Comparison of ENCODE assay signal across 17 mouse cellular contexts in genomic region chr6:119500086-119500485, GRCm38 (mm10). TPM values are rescaled to one million over a fixed set of nuclear protein-coding genes. Genes with fewer than 3 reads are reported as not detected.
A peak's percentile ranks its signal among the peaks of the same experiment; 100 is the strongest.
DNase-seq lines count a peak whose midpoint lies in the region; ATAC-seq and TF ChIP-seq lines count a peak whose summit lies in the region.
"Had no signal": no experiment of that assay in that cellular context is flagged by ENCODE, and none has a peak within 500 bp of the region (broad histone marks: within the 10 kb centered on the region; RNA-seq: fewer than 3 reads in every experiment).

No protein-coding gene starts in this region.

- no peak overlapping the region for H3K27ac ChIP-seq in lung, embryonic 14.5 days (ENCODE audit: low read depth)
- H3K27ac ChIP-seq: heart, embryonic 15.5 days; hindbrain, embryonic 12.5 days had no signal

- H3K4me1 ChIP-seq in lung, embryonic 14.5 days (ENCODE audit: insufficient read depth), result 0 out of 2 replicates have a peak, but pooled peaks cover 3% of the 10 kb centered on the region
- H3K4me1 ChIP-seq in lung, adult 2 months (ENCODE audit: control insufficient read depth, insufficient read depth, low read length), result no peaks in the 10 kb centered on the region; the same call in 1 of the 2 replicates

- DNase-seq in lung, embryonic 14.5 days, result no peak
- no peak for DNase-seq in lung, adult 2 months
- peak; percentile 70 for DNase-seq in CD4-positive, CD25-positive, alpha-beta regulatory T cell, adult 2 months (ENCODE audit: low read depth, low spot score)
- DNase-seq in thymus, postnatal 14 days, result peak; percentile 64
- no peak for DNase-seq in cerebellum, postnatal 25 days
- no peak for DNase-seq in right cerebral cortex, adult 2 months (ENCODE audit: low spot score in 2 of 2)
- DNase-seq: cerebellum, postnatal 14 days; kidney, postnatal 14 days; layer of hippocampus, adult 9-11 months; liver; lung, adult 18-20 months; right cerebral cortex, postnatal 14 days had no signal

- H3K36me3 ChIP-seq in lung, embryonic 14.5 days (ENCODE audit: insufficient read depth), result no peaks in the 10 kb centered on the region
- H3K36me3 ChIP-seq: heart, embryonic 15.5 days; hindbrain, embryonic 12.5 days had no signal

- 53% methylated on average over 5 of the region's 5 CpGs for WGBS in lung, embryonic 14.5 days
- WGBS in lung, adult 2 months, result 45% methylated on average over 5 of the region's 5 CpGs

- no peak overlapping the region for H3K4me2 ChIP-seq in lung, embryonic 14.5 days
- H3K4me2 ChIP-seq: heart, embryonic 15.5 days; hindbrain, embryonic 12.5 days had no signal

- no peak overlapping the region for H3K9ac ChIP-seq in lung, embryonic 14.5 days
- H3K9ac ChIP-seq: heart, embryonic 15.5 days; hindbrain, embryonic 12.5 days had no signal

- ATAC-seq in lung, embryonic 14.5 days (ENCODE audit: insufficient read depth), result peak; percentile 22; the same call in 1 of the 2 replicates
- ATAC-seq in common myeloid progenitor, adult 5-6 weeks (replicated peaks; ENCODE audit: low read depth, poor library complexity, severe bottlenecking), result 0 out of 2 replicates have a peak, but pooled peaks have one; percentile 17
- ATAC-seq: intestine, postnatal 0 days had no signal

- H3K9me3 ChIP-seq in lung, embryonic 14.5 days (ENCODE audit: low read depth, low read length), result no peaks in the 10 kb centered on the region
- H3K9me3 ChIP-seq: heart, embryonic 15.5 days; hindbrain, embryonic 12.5 days had no signal

- no peak for TF ChIP-seq CTCF in lung, embryonic 14.5 days (IDR thresholded peaks at IDR 0.05; ENCODE audit: low read depth)
- TF ChIP-seq CTCF in lung, adult 2 months (IDR thresholded peaks at IDR 0.05; ENCODE audit: insufficient read depth, low read length), result no peak

- no peaks in the 10 kb centered on the region for H3K27me3 ChIP-seq in lung, embryonic 14.5 days (ENCODE audit: insufficient read depth, low read length)
- H3K27me3 ChIP-seq: CH12.LX; heart, embryonic 15.5 days; hindbrain, embryonic 12.5 days had no signal

- H3K4me3 ChIP-seq in lung, embryonic 14.5 days (ENCODE audit: low read depth, low read length), result no peak overlapping the region
- H3K4me3 ChIP-seq in lung, adult 2 months (replicated peaks; ENCODE audit: extremely low read depth, low read depth, low read length), result no peak overlapping the region
- H3K4me3 ChIP-seq: heart, embryonic 15.5 days; hindbrain, embryonic 12.5 days had no signal

- no peak for TF ChIP-seq POLR2A in lung, adult 2 months (IDR thresholded peaks at IDR 0.05; ENCODE audit: borderline replicate concordance, extremely low read depth, low read depth, low read length)

RNA-seq across cellular contexts. Expression of gene Fbxl14, which starts 20.6 kb away (rescaled TPM):
- 6.0 and 6.2 TPM in 2 replicates for polyA plus RNA-seq in lung, embryonic 14.5 days (2014; fragmentation: Nextera tagmentation; extraction: Ambion mirVana)
- 77.7 and 84.9 TPM in 2 replicates for polyA plus RNA-seq in lung, adult 2 months (2012; rRNA removed)
- total RNA-seq in common myeloid progenitor, adult 5-6 weeks (2017), result 39.2 and 48.1 TPM in 2 replicates

RNA-seq across cellular contexts. Expression of gene Wnt5b, which starts 44.1 kb away (rescaled TPM):
- 6.8 and 7.4 TPM in 2 replicates for polyA plus RNA-seq in lung, embryonic 14.5 days (2014; fragmentation: Nextera tagmentation; extraction: Ambion mirVana)
- 3.2 and 4.7 TPM in 2 replicates for polyA plus RNA-seq in lung, adult 2 months (2012; rRNA removed)
- 0.82 TPM in 1 of 2 replicates, not detected in the other for total RNA-seq in common myeloid progenitor, adult 5-6 weeks (2017)

Comparison
In these comparisons a context has a peak if more than half of its experiments do, and no peak if none do; other contexts are left out.
1. RNA of gene Fbxl14, which starts 20.6 kb away (polyA plus RNA-seq): 77.7 to 84.9 TPM in lung, adult 2 months; 6.0 to 6.2 TPM in lung, embryonic 14.5 days; every median in the first group is over 10 times any median in the second.
2. DNase-seq: peak in CD4-positive, CD25-positive, alpha-beta regulatory T cell, adult 2 months (single experiment) and thymus, postnatal 14 days (single experiment); none in lung, embryonic 14.5 days (single experiment), lung, adult 2 months (single experiment), cerebellum, postnatal 25 days (0 of 2) and right cerebral cortex, adult 2 months (0 of 2).